Mouse (Mus musculus): ENCODE measurements around the gene Clec2g.
"Not testable (repeated sequence)": the region's sequence is repeated elsewhere in the genome, so short reads cannot be mapped to it uniquely, and the experiment has no call there.

Gene Clec2g

DNA sequence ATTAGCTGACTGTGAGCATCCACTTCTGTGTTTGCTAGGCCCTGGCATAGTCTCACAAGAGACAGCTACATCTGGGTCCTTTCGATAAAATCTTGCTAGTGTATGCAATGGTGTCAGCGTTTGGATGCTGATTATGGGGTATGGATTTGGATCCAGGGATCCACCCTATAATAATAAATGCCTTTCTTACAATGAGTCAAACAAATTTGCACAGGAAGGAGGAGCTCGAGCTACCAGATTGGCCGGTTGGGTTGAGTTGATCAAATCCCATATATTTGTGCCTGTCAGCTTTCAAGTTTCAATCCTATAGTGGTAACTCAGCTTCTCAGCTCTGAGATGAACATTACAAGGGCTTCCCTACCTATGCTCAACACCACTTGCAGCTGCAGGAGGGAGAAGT is at the start of gene Clec2g:
Clec2g (plus strand) TSS at position 301 of the 400 bp plus-strand sequence.
- not testable (repeated sequence) for DNase-seq

DNA sequence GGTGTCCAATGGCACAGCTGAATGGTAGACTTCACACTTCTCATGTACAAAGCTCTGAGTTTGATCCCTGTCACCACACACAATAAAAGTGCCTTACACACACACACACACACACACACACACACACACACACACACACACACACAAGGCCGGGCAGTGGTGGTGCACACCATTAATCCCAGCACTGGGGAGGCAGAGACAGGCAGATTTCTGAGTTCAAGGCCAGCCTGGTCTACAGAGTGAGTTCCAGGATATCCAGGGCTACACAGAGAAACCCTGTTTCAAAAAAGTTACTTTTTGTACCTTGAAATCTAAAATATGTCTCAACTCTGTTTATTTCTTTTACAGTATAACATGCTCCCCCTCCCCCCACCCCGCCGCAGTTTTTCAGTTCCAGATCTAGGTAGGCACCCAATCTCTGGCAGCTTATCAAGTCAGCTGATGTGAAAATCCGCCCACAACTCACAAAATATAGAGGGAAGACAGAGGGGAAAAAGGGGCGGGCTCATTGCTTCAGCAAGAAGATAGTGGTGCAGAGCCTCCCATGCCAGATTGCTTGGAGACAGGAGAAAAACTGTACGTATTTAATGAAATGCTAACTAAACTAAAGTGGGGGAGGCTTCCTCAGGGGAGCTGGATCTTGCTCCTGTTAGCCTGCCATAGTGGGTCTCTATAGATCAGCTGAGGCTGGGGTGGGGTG is 46.9 kb upstream of the Clec2g start, which contains the start of gene Clec2i:
Clec2i (plus strand) TSS at position 498 of the 700 bp plus-strand sequence.
- peak; percentile 51 for DNase-seq

DNA sequence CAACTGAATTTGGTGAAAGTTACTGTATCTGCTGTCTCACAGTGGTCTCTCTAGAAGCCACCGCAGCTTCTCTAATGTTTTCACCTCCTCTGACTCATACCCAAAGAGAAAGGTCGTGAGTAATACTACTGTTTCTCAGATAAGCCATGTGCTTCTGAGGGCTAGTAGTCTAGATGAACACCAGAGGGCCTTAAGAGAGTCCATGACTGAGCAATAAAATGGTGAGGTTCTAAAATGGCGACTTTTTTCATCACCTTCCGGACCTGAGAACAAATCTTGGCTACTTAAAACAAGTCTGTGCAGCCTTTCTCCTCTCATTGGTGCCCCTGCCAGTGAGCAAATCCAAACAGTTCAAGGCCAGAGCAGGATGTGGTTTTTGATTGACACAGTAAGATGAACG is 45.3 kb upstream of the Clec2g start:
- DNase-seq, result no peak

DNA sequence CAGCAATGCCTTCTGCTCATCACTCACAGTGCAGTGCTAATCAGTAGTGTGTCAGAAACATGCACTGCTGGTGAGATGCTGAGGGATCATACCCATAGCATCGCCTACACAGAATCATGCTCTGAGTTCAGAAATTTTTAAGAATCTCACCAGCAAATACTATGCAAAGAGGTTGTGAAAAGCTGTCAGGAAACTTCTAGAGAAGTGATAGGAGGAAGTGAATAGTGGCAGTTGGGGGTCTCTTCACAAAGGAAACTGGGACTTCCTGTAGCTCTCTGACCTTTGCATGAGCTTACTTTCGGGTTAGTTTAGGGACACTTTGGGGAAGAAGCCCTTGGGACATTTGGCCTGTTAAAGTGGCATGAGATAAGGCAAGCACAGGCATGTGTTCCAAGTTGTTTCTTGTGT is 43.2 kb upstream of the Clec2g start, which contains the start of gene BC035044:
BC035044 (minus strand) TSS at position 179 of the 408 bp plus-strand sequence.
- no peak for DNase-seq

DNA sequence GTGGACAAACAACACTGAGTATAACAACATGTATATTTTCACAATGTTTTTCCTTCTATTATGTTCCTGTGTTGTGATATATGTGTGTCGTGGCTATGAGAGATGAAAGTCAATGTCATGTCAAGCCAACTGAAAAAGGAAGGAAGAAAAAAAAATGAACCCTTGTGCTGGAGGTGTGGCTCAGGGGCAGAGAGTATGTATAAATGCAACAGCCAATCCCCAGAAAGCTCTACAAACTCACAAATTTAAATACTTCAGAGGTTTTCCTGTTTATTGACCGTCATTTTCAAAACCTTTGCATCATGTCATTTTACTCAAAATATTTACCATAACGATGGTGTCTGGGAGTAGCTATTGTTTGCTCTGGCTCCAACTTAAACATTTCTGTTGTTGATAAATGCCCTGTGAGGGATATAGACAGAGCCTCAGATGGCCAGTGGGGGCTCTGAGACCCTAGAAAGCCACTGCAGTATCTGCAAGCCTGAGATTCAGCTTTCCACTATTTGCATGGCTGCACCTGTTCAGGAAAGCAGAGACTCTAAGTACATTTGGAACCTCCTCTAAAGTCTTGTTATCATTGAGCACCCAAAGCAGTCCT is 38.7 kb upstream of the Clec2g start:
- DNase-seq, result no peak

DNA sequence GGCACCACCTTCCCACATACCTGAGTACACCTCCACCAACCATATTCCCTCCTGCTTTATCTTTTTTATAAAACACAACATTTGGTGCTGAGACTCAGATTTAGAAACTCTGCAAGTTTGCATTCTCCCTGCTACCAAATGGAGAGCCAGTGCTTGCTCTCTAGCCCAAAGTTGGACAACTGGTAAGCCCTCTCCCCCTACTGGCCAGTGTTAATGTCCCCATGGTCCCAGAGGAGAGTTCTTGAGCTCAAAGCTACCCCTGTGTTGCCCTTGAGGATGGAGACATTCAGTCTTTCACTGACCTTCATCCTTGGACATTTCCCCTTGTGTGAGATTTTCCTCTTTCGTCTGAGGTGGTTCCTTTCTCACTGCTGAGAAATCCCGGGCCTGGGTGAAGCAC is 34.1 kb upstream of the Clec2g start:
- DNase-seq, result no peak

DNA sequence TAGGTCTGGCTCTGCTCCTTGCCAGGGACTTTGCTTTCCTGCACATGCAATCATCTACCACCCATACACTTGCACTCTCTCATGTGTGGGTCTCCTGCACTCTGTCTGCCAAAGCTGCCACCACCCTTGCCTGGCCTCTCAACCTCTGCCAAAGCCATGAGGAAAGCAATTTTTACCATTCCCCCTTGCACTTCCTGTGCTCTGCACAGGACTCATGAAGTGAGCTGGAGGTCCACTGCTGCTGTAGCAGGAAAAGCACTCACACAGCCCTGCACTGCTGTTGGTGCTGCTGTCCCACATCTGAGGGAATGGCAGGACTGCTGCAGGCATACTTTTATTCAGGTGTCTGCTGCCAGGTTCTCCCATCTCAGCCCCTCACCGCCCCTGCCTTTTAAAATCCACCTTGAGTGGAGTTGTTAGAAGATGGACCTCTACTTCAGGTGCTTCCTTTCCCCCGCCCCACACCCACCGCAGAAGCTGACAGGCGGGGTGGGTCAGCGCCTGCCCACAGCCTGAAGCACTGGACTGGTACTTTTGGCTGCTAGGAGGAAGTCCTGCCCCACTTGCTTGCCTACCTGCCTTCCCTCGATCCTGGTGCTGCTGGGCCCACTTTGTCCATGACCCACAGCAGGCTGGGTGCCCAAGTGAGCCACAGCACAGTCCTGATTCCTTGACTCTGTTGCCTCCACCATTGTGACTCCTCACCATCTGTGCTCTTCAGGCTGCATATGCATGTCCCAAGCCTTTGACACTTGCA is 33.2 kb upstream of the Clec2g start:
- not testable (repeated sequence) for DNase-seq

DNA sequence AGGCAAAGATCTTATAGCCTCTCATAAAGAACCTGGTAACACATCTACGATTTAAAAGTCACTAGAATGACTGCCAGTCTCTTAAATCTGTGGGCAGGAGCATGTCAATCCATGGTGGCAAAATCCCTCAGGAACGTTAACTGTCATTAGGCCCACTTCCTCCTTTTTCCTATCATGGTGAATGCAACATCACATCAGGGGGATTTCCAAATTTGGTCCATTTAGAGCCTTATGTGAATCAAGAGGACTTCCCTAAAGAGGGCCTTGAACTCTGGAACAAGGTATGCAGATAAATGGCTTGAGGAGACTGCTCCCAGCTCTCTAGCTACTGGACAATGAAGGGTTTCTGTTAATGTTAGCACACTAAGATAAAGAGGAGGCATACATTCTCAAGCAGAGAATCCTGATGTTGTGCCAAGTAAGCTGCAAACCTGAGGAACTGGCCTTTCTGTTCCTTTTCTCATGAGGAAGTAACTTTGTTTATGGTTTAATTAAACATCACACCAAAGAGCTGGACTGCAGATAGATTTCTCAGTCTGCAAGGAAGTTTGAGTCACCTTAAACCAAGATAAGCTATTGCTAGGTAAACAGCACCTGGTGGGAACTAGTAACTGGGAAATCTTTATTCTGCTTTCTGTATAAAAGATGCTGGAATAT is 20.5 kb upstream of the Clec2g start:
- DNase-seq, result no peak

DNA sequence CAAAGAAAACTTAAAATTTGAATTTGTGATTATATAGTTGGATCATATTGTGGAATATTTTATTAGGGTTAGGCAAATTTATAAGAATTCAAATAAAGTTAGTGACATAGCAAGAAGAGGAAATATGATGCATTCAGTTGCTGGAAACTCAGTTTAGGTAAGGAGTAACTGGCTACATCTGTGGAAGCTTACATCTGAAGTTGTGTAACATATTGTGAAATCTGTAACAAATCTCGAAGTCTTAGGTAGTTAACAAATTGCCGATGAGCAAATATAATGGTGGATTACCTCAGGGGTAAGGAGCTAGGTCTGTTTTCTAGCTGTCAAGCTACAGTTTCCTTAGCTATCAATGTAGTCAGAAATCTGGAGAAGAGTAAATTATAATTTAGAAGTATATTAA is 16.9 kb upstream of the Clec2g start:
- DNase-seq, result no peak

DNA sequence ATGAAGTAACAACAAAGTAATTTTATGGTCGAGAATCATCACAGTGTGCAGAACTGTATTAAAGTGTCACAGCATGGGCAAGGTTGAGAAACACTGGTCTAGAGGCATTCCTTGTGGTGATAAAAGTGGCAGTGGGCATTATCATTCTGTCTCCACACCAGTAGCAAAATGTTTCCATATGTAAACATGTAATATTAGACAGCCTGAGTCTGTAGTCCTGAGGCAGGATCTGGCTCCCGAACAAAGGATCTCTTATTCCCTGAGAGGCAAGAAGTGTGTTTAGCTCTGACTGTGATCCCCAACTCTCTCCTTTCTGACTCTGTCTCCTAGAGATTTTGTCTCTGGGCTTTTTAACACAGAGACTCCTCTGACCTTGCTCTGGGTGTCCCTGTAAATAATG is 1.1 kb upstream of the Clec2g start:
- no peak for DNase-seq

DNA sequence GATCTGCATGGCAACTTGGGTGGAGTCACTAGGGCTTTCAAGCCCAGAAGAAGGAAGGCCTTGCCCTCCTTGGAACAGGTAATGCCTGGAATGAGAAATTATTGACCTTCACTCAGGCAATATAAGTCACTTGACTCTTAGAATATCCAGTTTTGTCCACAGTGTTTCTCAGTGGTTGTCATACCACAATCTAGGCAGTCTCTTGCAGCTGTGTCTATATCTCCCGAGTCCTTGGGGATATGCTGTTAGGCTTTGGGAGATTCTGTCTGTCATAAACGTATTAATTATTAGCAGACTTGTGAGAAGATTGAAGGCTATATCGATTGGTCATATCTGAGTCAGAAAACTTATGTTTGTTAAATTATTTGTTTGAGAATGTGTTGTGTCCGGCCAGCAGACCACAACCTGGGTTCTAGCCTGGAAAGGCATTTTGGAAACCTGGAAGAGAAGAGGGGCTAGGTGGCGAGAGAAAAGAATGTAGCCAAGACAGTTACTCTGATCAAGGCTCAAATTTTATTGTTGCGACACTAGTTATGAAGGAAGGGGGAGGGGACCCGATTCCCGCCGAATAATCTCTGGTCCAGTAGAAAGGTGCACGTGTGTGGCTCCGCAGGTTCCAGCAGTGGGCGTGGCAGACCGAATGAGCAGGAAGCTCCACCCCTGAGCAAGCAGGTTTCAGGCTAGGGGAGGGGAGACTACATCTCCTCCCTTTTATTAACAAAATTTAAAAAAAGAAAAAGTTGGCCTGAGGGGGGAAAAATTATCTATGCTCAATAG is 1.9 kb downstream of the Clec2g start:
- DNase-seq, result not testable (repeated sequence)

DNA sequence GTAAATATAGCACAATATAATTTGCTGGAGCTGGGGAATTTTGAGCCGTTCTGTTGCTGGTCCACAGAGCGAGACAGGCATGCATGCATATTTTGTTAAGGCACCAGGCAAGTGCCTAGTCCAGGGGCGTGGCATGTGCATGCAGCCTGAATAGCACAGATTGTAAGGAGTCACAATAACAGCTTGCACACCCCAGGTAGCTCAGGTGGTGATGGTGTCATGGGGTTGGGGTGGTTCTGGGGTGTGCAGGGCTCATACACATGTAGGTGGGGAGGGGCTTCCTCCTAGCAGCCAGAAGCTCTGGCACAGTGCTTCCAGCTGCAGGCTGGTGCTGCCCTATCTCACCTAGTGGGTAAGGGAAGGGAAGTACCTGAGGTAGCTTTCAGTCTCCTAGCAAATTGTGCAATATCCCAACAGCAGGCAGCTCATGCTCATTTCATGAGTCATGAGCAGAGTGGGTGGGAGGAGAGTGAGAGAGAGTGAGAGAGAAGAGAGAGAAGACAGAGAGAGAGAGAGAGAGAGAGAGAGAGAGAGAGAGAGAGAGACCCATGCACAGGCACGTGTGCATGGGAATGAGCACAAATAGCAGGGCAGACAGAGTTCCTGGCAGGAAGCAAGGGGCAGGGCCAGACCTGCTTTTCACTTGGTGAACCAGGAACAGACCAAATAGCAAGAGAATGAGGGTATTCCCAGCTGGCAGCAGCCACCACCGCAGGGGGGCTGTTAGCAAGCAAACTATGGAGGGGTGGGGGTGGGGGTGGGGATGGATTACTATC is 7.7 kb downstream of the Clec2g start:
- no peak for DNase-seq

DNA sequence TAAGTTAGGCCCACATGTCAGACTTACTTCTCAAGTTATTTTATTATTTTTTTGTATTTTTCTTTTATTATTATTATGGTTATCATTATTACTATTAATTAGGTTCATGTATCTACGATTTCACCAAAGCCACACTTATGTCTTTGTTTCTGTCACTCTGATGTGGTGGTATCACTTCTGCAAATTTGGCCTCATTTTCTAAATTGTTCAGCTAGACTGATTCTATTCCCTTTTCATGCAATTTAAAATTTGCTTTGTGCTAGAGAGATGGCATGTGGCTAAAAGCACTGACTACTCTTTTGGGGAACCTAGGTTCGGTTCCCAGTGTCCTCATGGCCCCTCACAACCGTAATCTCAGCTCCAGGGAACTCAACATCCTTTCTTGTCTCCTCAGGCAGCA is 11.4 kb downstream of the Clec2g start:
- no peak for DNase-seq

DNA sequence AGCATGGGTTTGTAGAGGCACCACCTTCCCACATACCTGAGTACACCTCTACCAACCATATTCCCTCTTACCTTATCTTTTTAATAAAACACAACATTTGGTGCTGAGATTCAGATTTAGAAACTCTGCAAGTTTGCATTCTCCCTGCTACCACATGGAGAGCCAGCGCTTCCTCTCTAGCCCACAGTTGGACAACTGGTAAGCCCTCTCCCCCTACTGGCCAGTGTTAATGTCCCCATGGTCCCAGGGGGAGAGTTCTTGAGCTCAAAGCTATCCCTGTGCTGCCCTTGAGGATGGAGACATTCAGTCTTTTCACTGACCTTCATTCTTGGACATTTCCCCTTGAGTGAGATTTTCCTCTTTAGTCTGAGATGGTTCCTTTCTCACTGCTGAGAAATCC is 26.9 kb downstream of the Clec2g start:
- no peak for DNase-seq

DNA sequence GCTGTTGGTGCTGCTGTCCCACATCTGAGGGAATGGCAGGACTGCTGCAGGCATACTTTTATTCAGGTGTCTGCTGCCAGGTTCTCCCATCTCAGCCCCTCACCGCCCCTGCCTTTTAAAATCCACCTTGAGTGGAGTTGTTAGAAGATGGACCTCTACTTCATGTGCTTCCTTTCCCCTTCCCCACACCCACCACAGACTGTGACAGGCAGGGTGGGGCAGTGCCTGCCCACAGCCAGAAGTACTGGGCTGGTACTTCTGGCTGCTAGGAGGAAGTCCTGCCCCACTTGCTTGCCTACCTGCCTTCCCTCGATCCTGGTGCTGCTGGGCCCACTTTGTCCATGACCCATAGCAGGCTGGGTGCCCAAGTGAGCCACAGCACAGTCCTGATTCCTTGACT is 27.9 kb downstream of the Clec2g start:
- DNase-seq, result not testable (repeated sequence)

DNA sequence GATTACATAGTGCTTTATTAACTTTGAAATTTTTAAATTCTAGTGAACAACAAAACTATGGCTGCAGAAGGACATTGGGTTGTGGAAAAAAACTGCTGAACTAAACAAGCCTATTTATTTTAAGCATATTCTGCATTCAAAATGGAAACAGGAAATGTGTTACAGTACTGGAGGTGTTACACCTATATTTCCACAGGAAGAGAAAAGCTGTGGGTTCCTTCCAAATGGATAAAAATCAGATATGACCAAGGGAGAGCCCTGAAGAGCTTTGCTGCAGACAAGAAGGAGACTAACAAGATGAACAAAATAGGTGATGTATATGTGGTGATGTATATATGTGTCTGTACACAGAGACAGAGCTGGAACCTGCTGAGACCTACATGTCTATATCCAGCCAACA is 30.3 kb downstream of the Clec2g start:
- DNase-seq, result no peak

DNA sequence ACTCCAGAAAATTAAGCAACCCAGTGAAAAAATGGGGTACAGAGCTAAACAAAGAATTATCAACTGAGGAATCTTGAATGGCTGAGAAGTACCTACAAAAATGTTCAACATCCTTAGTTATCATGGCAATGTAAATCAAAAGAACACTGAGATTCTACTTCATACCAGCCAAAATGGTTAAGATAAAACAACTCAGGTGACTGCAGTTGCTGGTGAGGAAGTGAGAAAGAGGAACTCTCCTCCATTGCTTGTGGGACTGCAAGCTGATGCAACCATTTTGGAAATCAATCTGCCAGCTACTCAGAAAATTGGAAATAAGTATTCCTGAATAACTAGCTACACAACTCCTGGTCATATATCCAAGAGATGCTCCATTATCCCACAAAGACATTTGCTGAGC is 34.3 kb downstream of the Clec2g start:
- DNase-seq, result no peak

DNA sequence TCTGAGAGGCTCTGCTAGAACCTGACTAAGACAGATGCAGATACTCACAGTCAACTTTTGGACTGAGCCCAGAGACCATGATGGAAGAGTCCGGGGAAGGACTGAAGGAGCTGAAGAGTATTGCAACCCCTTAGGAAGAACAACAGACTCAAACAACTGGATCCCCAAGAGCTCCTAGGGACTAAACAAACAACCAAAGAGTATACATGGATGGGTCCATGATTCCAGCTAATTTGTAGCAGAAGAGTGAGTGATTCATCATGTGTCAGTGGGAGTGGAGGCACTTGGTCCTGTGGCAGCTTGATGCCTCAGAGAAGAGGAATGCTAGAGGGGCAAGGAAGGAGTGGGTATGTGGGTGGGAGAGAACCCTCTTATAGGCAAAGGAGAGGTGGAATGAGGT is 35.6 kb downstream of the Clec2g start:
- DNase-seq, result no peak

DNA sequence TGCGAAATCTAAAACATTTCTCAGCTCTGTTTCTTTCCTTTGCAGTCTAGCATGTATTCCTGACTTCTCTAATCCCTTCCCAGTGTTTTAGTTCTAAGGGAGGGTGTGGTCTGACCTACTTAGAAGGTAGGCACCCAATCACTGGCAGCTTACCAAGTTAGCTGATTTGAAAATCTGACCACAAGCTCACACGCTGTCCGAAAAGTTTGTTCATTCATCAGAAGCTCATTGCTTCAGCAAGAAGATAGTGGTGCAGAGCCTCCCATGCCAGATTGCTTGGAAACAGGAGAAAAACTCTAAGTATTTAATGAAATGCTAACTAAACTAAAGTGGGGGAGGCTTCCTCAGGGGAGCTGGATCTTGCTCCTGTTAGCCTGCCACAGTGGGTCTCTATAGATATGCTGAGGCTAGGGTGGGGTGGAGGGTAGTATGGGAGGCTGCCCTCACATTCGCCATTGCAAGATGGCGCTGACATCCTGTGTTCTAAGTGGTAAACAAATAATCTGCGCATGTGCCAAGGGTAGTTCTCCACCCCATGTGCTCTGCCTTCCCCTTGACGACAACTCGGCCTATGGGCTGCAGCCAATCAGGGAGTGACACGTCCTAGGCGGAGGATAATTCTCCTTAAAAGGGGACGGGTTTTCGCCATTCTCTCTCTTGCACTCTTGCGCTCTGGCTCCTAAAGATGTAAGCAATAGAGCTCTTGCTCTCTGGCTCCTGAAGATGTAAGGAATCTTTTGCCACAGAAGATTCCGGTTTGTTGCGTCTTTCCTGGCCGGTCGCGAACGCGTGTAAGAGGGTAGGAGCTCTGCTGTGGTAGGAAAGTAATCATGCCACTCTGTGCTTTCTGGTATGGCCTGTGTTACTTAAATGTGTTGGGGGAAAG is 36.6 kb downstream of the Clec2g start:
- not testable (repeated sequence) for DNase-seq

DNA sequence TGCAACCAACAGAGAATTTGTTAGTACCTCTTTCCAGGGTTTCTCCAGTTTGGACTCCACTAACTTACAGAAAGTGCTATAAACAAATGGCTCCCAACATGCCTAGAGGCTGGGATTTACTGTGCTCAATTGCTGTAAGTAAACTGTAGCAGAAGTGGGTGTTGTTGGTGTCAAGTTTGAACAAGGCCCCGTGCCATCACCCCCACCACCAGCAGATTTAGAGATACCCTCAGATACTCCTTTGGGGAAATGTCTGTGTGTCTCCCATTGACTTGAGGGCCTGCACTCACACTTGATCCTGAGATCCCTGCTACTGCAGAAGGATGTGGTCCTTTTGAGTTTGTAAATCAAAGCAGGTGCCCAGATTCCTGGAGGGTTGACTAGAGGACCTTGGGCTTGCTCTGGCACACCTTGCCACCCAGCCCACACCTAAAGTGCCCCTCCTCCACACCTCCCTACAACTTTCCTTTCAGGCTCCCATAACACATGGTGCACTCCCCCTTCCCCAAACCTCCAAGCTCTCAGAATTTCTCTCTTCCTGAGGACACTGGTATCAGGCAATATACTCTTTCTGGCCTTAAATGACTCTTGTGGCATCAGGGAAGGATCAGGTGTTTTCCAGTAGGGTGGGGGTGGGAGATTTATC is 37.3 kb downstream of the Clec2g start:
- DNase-seq, result no peak
